Mouse (Mus musculus): ENCODE results near the gene Ksr1. TPM values are rescaled to one million over a fixed set of nuclear protein-coding genes. Genes with fewer than 3 reads are reported as not detected.
A peak's percentile ranks its signal among the peaks of the same experiment; 100 is the strongest.

The Ksr1 gene
- total RNA-seq, 2 experiments from 2014 or later: 94.1 to 106 TPM

DNA sequence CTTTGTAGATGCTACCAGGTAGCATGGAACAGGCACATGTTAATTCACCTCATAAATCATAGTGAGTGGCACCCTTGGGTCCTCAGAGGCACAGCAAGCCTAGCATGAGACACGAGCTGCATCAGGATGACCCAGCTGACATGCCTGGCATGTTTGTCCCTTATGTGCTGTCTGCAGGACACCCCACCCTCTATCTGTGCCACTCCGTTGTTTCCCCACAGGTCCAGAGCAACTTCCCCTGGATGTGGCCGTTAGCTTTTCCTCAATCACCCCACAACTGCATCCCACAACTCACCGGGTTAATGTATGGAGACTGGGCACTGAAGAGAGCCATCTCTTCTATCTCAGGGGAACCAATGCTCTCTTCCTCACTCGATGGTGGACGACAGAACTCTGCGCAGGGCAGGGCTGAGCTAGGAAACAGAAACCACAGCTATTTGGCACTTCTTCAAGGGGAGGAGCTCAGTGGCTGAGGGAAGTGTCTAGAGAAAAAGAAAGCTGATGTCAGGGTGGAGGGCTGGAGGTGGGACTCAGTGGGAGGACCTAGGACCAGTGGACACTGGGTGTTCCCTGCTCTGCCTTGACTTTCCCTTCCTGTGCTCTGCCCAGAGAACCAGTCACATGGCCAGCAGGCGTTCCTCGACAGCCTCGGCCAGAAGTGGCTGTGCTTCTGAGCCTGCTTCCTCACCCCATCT, 161.6 kb downstream of the Ksr1 start, which contains the start of gene Lgals9:
TSS of gene Lgals9 (minus strand) at position 464 of the 695 bp plus-strand sequence.
- DNase-seq (ENCODE audit: low spot score in 2 of 2): peak in 1 of 2 experiments; percentile 22

DNA sequence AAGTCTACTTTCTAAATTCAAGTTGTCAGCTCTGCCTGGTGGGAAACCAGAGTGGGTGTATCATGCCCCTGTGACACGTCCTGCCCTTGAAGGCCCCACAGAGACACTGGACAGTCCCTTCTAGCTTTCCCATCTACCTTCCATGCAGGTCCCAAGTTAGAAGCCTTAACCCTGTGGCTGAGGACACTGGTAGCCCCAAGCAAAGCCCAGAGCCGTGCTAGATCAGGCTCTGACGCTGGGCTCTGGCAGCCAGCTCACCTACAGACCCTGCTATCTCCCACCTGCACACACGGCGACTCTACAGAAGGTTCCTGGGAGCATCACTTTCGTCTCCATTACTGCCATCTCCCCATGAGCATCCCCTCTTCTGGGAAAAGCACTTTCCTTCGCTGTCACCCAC, 162.7 kb downstream of the Ksr1 start:
- no peak for DNase-seq (ENCODE audit: low spot score in 2 of 2)

DNA sequence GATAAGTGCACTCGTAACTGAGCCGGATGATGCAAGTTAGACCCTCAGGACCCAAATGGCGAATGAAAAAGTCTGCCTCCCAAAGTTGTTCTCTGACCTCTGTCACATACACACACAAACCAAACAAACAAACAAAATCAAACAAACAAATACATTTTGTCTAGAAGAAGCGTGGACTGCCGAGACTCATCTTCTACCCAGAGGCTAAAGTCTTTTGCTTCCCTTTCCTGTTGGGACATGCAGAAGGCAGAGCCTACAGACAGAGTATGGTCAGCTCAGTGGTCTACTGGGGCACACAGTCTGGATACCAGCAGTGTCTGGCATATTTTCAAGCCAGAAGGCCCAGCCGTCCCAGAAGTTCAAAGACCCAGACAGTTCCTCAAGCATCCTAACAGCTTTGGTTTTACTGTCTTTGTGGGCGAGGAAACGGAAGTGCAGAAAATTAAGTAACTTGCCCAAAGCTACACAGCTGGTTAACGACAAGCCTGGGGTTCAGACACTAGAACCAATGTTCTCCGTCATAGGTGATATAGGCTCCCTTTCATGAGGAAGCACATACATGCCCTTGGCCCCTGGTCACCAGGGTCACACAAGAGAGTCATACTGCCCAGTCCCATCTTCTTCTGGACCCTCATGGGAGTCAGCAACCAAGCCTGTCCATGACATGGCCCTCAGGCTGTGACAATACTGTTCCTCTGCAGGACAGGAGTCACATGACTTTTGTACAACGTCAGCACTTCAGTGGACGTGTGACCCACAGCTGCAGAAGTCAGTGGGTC, 163.5 kb downstream of the Ksr1 start:
- DNase-seq (ENCODE audit: low spot score in 2 of 2): no peak

DNA sequence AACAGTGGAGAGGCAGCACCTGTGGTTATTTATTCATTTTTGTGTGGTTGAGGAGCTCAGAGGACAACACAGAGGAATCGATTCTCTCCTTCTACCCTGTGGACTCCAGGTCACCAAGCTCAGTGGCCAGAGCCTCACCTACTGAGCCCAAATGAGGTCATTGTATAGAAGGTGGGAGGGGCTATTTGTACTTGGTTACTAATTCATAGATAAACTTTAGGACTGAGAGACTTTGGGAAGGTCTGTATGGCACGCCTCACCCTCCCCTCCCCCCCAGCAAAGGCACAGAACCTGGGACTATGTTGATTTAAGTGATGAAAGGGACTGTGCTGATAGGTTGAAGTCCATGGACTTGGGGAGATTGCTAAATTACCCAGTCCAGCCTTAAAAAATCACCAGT, 164.2 kb downstream of the Ksr1 start:
- no peak for DNase-seq (ENCODE audit: low spot score in 2 of 2)

DNA sequence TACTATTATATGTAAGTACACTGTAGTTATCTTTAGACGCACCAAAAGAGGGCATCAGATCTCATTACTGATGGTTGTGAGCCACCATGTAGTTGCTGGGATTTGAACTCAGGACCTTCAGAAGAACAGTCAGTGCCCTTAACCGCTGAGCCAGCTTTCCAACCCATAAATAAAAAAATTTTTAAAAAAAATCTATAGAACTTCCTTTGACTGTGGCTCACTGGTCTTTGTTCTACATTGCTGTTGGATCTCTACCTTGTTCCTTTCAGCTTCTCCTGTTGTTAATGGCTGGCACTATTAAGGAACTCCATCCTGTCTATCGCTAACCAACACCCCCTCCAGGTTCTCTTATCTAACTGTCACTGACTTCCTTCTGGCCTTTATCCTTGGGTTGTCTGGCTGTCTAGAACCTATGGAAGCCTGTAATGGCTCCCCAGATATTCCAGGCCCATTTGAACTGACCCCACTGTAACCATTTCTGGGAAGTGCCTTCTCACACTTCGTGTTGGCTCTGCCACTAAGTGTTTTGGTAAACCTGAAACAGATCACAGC, 166.0 kb downstream of the Ksr1 start:
- no peak for DNase-seq (ENCODE audit: low spot score in 2 of 2)

DNA sequence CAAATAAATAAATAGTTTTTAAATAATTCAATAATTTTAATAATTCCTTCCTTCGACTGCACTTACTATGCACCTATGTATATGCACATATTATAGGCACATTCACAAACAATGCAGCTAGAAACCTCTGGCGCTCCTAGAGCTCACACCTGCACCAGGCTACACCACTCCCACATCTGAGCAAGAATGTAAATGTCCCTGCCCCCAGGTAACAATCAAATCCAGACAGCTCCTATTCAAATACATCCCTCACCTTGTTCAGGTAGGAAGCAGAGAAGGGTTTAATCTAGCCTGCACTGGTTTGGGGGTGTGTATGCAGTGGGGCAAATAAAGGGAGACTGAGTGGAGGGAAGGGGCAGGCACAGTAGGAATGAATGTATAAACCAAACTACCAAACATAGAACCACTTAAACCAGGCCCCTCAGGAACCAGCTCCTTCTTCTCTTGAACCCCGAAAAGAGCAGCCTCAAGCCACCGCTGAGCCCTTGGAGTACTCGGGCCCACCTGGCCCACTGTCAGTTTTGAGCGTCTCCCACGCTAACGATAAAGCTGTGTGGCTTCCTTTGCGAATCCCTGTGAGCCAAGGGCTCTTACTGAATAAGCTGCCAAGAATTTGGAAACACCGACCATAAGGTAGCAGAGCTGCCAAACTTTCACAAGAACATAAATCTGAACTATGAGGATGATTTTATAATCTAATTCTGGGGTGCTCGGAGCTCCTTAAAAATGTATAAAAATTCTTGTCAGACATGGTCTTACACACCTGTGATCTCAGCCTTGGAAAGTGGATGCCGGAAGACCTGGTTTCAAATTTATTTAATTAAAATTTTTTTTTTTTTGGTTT, 167.8 kb downstream of the Ksr1 start:
- no peak for DNase-seq (ENCODE audit: low spot score in 2 of 2)

DNA sequence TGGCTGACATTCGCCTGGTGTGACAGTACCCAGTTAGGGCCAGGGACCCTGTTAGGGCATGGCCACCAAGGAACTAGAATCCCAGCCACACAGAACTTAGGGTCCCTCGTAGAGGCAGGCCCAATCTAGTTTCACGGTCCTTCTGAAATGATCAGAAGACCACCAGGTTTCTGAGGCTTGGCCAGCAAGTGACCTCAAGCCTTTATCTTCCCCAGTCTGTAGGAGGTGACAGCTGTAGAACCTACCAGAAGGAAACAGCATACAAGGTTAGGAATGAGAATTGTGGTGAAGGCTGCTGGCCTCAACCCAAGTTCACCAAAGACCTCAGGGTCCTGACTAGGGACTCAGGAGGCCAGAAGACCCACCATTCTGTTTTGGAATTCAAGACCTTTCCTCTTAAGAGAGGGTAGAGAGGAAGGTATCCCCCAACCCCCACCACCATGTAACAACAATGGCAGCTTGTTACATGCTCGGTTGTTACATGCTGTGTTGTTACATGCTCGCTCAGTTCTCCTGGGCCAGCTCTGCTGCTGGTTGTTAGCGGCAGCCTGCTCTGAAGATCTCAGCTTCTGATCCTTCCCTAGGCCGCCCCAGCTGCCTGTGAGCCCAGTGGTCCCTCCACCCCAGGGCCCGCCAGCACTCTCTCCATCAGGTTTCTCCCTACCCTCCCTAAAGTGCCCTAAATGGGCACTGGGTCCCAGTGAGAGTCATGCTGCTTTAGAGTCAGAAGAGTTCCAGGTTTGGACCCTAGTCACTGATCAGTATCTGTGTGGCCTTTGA, 169.3 kb downstream of the Ksr1 start:
- DNase-seq (ENCODE audit: low spot score in 2 of 2): no peak

DNA sequence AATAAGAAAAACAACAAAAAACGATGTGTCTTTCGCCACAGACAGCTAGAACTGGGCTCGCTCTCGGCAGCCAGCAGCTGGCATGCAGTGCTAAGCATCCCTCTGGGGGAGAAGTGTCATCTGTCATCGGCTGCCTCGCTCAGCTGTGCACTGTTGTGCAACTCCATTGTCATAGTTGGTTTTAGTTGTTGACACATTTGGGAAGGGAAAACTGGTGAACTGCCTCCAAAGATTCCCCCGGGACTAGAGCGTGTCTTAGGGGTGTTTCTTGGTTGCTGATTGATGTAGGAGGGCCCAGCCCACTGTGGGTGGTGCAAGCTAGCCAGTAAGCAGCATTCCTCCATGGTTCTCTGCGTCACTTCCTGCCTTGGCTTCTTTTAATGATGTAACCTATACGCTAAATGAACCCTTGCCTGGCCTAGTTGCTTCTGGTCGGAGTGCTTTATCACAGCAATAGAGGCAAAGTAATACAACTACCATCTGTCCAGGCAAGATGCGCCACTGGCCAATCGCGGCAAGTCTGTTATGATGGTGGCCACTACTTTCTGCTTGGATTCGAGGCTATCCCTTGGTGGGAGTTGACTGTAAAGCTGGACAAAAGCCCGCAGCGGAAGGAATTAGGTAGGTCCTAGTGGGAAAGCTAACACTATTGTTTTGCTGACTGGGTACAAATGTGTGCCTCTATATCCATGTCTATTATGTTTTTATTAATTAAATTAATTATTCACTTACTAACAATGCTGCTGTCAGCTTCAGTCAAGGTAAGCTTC, 172.6 kb downstream of the Ksr1 start:
- peak; percentile 35 to 41 for DNase-seq (ENCODE audit: low spot score in 2 of 2)

DNA sequence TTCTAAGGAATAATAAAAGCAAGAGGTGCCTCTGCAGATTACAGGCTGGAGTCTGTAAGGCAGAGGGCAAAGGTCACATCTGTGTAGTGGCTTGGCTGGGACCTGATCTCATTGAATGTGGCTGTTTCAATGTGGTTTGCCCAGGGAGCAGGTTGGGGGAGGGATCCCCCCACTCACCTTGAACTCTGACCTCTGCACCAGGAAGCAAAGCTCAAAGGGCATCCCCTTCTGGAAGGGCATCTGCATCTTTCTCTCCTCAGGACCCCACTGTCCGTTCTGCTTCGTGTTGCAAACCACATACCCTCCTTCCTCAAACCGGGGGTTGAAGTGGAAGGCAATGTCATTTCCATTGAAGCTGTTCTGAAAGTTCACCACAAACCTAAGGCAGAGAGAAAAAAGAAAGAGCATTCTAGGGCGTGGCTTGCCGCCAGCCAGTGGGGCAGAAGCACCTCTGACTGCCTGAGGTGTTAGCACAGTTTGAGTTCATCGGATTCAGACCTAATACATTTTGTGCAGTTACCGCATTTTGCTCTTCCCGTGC, 173.3 kb downstream of the Ksr1 start:
- no peak for DNase-seq (ENCODE audit: low spot score in 2 of 2)

DNA sequence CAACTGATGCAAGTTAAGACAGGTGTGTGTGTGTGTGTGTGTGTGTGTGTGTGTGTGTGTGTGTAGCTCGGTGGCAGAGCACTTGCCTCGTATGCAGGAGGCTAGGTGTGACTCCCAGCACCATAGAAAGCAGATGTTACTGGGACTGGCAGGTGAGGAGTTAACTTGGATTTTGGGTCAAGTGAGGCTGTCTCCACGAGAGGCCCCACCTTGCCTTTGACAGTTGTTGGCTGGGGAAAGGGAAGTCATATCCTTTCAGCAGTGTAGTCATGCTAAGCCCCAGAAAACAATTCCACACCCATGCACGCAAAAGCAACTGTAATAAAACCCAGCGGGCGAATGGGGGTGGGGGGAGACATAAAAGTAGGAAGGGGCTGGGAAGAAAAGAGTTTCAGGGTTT, 173.9 kb downstream of the Ksr1 start:
- DNase-seq (ENCODE audit: low spot score in 2 of 2): no peak

DNA sequence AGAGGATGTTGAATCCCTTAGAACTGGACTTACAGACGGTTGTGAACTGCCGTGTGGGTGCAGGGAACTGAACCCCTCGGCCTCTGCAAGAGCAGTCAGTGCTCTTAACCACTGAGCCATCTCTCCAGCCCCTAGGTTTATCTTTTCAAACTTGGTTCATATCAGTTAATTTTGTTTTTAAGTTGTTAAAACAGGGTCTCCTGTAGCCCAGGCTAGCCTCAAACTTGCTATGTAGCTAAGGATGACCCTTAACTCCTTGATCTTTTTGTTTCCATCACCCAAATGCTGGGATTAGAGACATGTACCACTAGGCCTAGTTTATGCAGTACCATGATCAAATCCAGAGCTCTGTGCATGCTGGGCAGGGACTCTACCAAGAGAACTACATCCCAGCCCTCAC, 174.5 kb downstream of the Ksr1 start:
- no peak for DNase-seq (ENCODE audit: low spot score in 2 of 2)

DNA sequence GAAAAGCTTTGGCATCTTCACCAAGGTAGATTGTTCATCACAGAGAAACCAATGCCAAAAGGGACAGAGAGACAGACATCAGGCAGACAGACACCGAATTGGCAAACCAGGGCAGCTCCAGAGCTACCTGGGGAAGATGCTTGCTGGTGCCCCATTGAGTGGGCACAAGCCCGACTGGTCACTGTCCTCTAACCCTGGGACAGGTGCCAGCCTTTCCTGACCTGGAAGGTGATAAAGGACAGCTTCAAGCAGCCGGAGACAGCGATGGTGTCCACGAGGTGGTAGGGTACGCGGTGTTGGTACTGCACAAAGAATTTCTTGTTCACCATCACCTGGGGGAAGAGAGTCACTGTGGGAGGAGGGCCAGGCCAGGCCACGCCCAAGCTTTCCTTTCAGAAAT, 175.1 kb downstream of the Ksr1 start:
- no peak for DNase-seq (ENCODE audit: low spot score in 2 of 2)

DNA sequence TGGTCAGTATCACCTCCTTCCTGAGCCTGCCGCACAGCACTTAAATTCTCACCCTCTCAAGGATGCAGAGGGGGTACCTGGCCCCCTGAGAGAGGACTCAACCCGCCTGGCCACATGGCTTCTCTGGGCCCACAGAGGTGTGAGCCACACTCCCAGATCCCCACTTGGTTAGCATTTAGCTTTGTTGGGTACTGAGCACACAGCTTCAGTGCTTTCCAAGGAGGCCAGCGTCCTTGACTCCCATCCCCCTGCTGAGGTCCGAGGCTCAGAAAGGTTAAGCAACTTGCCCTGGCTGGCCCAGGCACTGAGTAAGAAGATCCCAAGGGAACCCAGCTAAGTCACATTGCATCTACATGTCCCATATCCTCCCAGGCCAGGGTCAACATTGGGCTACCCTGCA, 178.1 kb downstream of the Ksr1 start:
- DNase-seq (ENCODE audit: low spot score in 2 of 2): no peak

DNA sequence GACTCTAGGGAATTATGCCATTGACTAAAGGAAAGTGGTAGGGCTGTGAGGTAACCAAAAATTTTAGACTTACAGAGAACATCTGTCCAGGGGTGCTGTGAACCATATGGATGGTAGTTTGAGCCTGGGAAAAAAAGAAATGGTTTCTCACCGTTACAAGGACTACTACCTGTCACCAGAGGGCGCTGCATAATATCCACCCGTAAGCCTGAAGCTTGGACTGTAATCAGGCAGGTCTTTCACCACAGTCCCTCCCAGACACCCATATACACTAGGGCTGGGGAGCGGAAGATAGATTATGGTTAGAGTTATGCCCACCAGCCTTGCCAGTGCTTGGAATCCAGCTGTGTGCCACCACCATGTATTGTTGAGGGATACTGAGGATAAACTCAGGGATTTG, 178.8 kb downstream of the Ksr1 start:
- peak; percentile 53 to 65 for DNase-seq (ENCODE audit: low spot score in 2 of 2)

Other genes with a start within 250 kb of the Ksr1 start
- gene Nos2, start 225.6 kb downstream of the Ksr1 start, total RNA-seq (2021): 1 to 10 TPM; 1.5 to 2.3 TPM
- 1 to 10 TPM; 6.6 to 7.1 TPM for gene Lgals9, start 161.5 kb downstream of the Ksr1 start, total RNA-seq (2021)
- 100 to 1,000 TPM in 1 of 2 experiments, 10 to 100 TPM in 1; 93.4 to 122 TPM for gene Wsb1, start 108.3 kb upstream of the Ksr1 start, total RNA-seq (2021)
- gene Gm9964, start 150.5 kb upstream of the Ksr1 start, total RNA-seq (2021): 1 to 10 TPM in 1 of 2 experiments, not detected in 1; 1.6 TPM
- gene Nf1, start 193.3 kb upstream of the Ksr1 start, total RNA-seq (2021): 100 to 1,000 TPM; 118 to 122 TPM